In genomic region chr3:99843233-99843632, GRCm38 (mm10) we compare ENCODE assay signal across 24 mouse cellular contexts. TPM values are rescaled to one million over a fixed set of nuclear protein-coding genes. Genes with fewer than 3 reads are reported as not detected.
"Had no signal": no experiment of that assay in that cellular context is flagged by ENCODE, and none has a peak within 500 bp of the region (broad histone marks: within the 10 kb centered on the region; RNA-seq: fewer than 3 reads in every experiment).

No protein-coding gene starts in this region.

- H3K4me2 ChIP-seq: limb, embryonic 13.5 days; liver, embryonic 11.5 days; lung, embryonic 14.5 days; midbrain, embryonic 13.5 days; neural tube, embryonic 13.5 days had no signal

- ATAC-seq: inflammation-experienced regulatory T-cells, adult 6 months; intestine, embryonic 16.5 days; liver, postnatal 0 days; lung, postnatal 0 days; midbrain, embryonic 13.5 days; midbrain, embryonic 16.5 days had no signal

- H3K27ac ChIP-seq: limb, embryonic 13.5 days; liver, embryonic 14.5 days; midbrain, embryonic 10.5 days; midbrain, embryonic 13.5 days; neural tube, embryonic 13.5 days; stomach, postnatal 0 days had no signal

- H3K9me3 ChIP-seq: limb, embryonic 13.5 days; midbrain, embryonic 10.5 days; midbrain, embryonic 13.5 days; neural tube, embryonic 13.5 days had no signal

- H3K27me3 ChIP-seq: midbrain, embryonic 13.5 days; neural tube, embryonic 13.5 days had no signal

- H3K9ac ChIP-seq: limb, embryonic 13.5 days; liver, embryonic 14.5 days; liver, postnatal 0 days; lung, embryonic 14.5 days; midbrain, embryonic 13.5 days; neural tube, embryonic 13.5 days had no signal

- H3K4me3 ChIP-seq: limb, embryonic 13.5 days; midbrain, embryonic 10.5 days; midbrain, embryonic 13.5 days; myocyte; neural tube, embryonic 13.5 days had no signal

- H3K4me1 ChIP-seq: midbrain, embryonic 10.5 days; midbrain, embryonic 13.5 days had no signal

- DNase-seq: kidney, adult 18-20 months; kidney, adult 9 months; kidney, postnatal 4 days; left cerebral cortex, postnatal 4 days; liver, postnatal 0 days; lung, embryonic 14.5 days; lung, postnatal 4 days; thymus, postnatal 25 days had no signal

- H3K36me3 ChIP-seq: limb, embryonic 13.5 days; midbrain, embryonic 10.5 days; midbrain, embryonic 13.5 days; neural tube, embryonic 13.5 days had no signal

RNA-seq across cellular contexts. Expression of gene Spag17, which starts 42.0 kb away (rescaled TPM):
- total RNA-seq: megakaryocyte, adult 5-6 weeks; neutrophil, adult 5-6 weeks had no signal
- polyA plus RNA-seq: inflammation-experienced regulatory T-cells, adult 6 months; liver, embryonic 11.5 days; midbrain, embryonic 10.5 days; myocyte; small intestine, adult 2 months; stomach, embryonic 14.5 days; stomach, postnatal 0 days had no signal
